Comparison of ENCODE assay signal across 26 mouse cellular contexts in the genomic region with DNA sequence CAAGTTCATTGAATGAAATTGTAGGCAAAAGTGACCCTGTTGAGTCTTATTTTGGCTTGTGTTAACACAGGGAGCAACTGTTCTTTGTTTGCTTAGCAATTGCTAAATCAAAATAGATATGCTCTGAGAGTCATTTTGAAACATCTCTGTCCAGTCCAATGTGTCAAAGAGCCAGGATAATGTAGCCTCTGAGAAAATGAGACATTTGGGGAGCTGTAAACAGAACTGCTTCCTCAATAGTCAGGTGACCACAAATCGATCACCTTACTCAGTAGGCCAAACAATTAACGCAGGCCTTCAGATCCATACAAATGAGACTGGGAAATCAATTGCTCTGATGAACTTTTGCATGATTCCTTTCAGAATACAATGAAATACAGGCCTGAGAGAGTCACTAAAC.
"Had no signal": no experiment of that assay in that cellular context is flagged by ENCODE, and none has a peak within 500 bp of the region (broad histone marks: within the 10 kb centered on the region; RNA-seq: fewer than 3 reads in every experiment).

No protein-coding gene starts in this region.

- H3K27me3 ChIP-seq: heart, embryonic 13.5 days; heart, embryonic 15.5 days; hindbrain, embryonic 12.5 days; intestine, embryonic 15.5 days; limb, embryonic 15.5 days; liver, embryonic 13.5 days; liver, embryonic 15.5 days had no signal

- H3K4me2 ChIP-seq: heart, embryonic 11.5 days; heart, embryonic 13.5 days; heart, embryonic 15.5 days; hindbrain, embryonic 12.5 days; hindbrain, embryonic 14.5 days; intestine, embryonic 15.5 days; limb, embryonic 13.5 days; limb, embryonic 15.5 days; liver, embryonic 13.5 days; liver, embryonic 15.5 days had no signal

- DNase-seq: gastrocnemius, postnatal 10 days; gastrocnemius, postnatal 25 days; heart, adult 2 months; heart, postnatal 14 days; heart, postnatal 4 days; kidney, adult 18-20 months; kidney, adult 8-10 months; kidney, postnatal 10 days; kidney, postnatal 36 days; layer of hippocampus, adult 9-11 months; layer of hippocampus, postnatal 36 days; left cerebral cortex, postnatal 4 days; liver, embryonic 13.5 days had no signal

- H3K36me3 ChIP-seq: heart, embryonic 13.5 days; heart, embryonic 15.5 days; hindbrain, embryonic 10.5 days; hindbrain, embryonic 12.5 days; intestine, embryonic 15.5 days; limb, embryonic 13.5 days; limb, embryonic 15.5 days; liver, embryonic 13.5 days; liver, embryonic 15.5 days had no signal

- ATAC-seq: hindbrain, embryonic 16.5 days; inflammation-experienced regulatory T-cells, adult 6 months; intestine, embryonic 15.5 days; intestine, postnatal 0 days had no signal

- H3K4me3 ChIP-seq: heart, adult 2 months; heart, embryonic 13.5 days; heart, embryonic 15.5 days; hindbrain, embryonic 10.5 days; hindbrain, embryonic 12.5 days; intestine, embryonic 15.5 days; limb, embryonic 13.5 days; limb, embryonic 15.5 days; liver, embryonic 13.5 days; liver, embryonic 15.5 days had no signal

- H3K4me1 ChIP-seq: heart, embryonic 13.5 days; heart, embryonic 15.5 days; hindbrain, embryonic 10.5 days; hindbrain, embryonic 12.5 days; intestine, embryonic 15.5 days; limb, embryonic 15.5 days; liver, embryonic 13.5 days; liver, embryonic 15.5 days had no signal

- H3K9ac ChIP-seq: heart, embryonic 13.5 days; heart, embryonic 15.5 days; hindbrain, embryonic 12.5 days; hindbrain, embryonic 14.5 days; intestine, embryonic 15.5 days; limb, embryonic 13.5 days; limb, embryonic 15.5 days; liver, embryonic 13.5 days; liver, embryonic 15.5 days had no signal

- H3K27ac ChIP-seq: heart, adult 2 months; heart, embryonic 13.5 days; heart, embryonic 15.5 days; hindbrain, embryonic 10.5 days; hindbrain, embryonic 12.5 days; hindbrain, embryonic 14.5 days; intestine, embryonic 15.5 days; limb, embryonic 13.5 days; limb, embryonic 15.5 days; liver, embryonic 13.5 days; liver, embryonic 15.5 days had no signal

- H3K9me3 ChIP-seq: heart, embryonic 13.5 days; heart, embryonic 15.5 days; hindbrain, embryonic 10.5 days; hindbrain, embryonic 12.5 days; intestine, embryonic 15.5 days; limb, embryonic 13.5 days; limb, embryonic 15.5 days; liver, embryonic 13.5 days; liver, embryonic 15.5 days had no signal
